Mouse (Mus musculus): ENCODE results near the gene Crygb.

Gene Crygb

GRCm38 (mm10) chr1:65082188-65082587, at the start of gene Crygb:
TSS of gene Crygb (minus strand) at chr1:65082288.
- no peak for DNase-seq (ENCODE audit: low spot score in 2 of 2)

GRCm38 (mm10) chr1:65131671-65132070, 49.6 kb upstream of the Crygb start:
- no peak for DNase-seq (ENCODE audit: low spot score in 2 of 2)

DNA sequence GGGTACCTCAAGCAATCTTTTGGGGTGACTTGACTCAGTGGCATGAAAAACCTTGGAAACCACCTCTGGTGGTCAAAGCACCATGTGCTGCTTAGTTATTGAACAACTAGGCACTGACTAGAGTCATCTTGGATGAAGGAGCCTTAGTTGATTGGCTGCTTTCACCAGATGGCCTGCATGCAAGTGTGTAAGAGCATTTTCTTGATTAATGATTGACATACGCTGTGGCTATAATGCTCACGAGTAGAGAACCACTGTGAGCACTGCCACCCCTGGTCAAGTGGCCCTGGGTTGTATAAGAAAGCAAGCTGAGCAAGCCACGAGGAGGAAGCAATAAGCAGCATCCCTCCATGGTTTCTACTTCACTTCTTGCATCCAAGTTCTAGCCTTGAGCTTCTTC, 48.1 kb upstream of the Crygb start:
- no peak for DNase-seq (ENCODE audit: low spot score in 2 of 2)

DNA sequence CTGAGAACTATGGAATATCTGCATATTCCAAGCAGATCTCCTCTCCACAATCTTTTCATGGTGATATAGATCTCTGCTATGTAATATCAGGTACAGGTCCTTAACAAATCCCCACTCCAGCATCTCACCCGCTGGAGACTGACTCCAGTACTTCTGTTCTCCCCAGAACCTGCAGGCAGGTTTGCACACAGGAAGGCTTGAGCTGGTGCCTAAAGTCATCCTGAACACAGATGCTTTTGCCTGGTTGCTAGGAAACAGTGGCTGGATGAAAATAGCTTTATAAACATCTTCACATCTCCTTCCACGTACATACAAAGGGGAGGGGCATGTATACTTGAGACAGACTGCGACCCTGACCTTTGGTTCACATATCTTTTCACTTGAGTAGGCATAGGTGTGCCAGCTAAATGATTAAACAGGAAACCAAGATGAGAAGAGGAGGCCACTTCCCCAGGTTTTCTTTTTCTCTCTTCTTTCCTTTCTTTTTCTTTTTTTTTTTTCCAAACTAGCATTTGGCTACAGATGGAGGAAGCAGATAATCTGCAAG, 47.6 kb upstream of the Crygb start:
- no peak for DNase-seq (ENCODE audit: low spot score in 2 of 2)

DNA sequence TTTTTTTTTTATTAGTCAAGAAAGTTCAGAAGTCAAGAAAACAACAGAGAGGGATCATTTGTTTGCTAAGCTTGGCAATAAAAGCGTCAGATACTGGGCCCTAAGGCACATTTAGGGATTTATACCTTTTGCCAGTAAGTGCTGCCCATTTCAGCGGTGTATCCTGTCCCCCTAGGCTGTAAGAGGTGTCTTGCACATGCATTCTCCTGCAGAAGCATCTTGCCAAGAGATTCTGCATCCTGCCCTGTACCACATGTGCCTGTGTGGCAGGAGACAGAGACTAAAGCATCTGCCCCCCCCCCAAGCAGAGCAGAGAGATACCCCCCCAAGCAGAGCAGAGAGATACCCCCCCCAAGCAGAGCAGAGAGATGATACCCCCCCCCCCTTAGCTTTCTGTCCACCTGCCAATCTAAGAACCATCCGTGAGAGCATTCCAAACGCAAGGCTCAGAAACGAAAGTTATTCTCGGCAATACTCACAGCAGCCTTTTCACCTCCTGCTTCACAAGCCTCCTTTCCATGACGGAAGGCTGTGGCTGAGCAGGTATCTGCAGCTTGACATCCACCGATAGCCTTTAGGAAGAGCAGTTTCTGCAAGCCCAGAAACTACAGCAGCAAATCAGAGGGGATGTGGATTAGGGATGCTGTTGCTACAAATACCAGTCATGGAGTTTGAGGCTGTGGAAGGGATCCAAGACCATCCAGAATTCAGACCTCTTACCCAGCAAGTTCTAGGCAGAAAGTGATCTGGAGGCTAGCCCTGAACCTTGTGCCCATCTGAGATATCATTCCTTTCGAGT, 40.7 kb upstream of the Crygb start, which contains the start of gene D630023F18Rik:
Gene D630023F18Rik, minus strand, starts transcription at position 641 of the 799 bp plus-strand sequence.
- DNase-seq (ENCODE audit: low spot score in 2 of 2), result no peak

DNA sequence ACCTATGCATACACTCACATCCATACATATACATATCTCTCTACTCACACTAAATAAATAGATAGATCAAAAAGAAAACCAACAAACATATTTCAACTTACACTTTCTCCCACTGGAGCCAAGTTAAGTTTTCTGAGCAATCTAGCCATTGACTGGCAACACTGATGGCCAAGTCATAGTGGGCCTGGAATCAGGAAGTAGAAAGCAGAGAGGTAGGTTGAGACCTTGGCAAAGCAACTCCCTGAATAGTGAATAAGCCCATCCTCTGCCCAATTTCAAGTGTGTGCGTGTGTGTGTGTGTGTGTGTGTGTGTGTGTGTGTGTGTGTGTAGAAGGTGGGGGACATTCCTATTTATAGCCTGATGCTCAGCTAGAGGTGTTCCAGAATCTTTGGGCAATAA, 37.4 kb upstream of the Crygb start, which contains the start of gene Gm28845:
Gene Gm28845, minus strand, starts transcription at position 121 of the 400 bp plus-strand sequence.
- DNase-seq (ENCODE audit: low spot score in 2 of 2), result no peak

GRCm38 (mm10) chr1:65118150-65118913, 36.2 kb upstream of the Crygb start:
- DNase-seq (ENCODE audit: low spot score in 2 of 2), result no peak

GRCm38 (mm10) chr1:65113536-65114172, 31.6 kb upstream of the Crygb start:
- DNase-seq (ENCODE audit: low spot score in 2 of 2), result peak in 1 of 2 experiments; percentile 45

DNA sequence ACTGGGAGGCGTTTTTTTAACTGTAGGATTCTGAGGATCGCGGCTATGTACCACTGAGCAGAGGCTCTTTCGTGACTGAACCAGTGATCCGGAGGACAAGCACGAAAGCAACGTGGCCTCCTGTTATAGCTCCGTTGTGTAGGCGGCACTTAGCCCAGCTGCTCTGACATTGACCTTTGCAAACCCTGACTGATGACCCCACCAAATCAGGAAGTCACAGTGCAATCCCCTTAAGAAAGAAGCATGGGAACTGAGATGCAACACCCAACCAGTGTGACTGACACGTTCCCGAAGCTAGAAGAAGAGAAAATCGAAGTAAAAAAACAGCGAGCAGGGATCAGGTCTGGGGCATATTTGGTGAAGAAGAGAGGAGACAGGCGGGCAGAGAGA, 30.7 kb upstream of the Crygb start:
- peak in 1 of 2 experiments; percentile 14 for DNase-seq (ENCODE audit: low spot score in 2 of 2)

DNA sequence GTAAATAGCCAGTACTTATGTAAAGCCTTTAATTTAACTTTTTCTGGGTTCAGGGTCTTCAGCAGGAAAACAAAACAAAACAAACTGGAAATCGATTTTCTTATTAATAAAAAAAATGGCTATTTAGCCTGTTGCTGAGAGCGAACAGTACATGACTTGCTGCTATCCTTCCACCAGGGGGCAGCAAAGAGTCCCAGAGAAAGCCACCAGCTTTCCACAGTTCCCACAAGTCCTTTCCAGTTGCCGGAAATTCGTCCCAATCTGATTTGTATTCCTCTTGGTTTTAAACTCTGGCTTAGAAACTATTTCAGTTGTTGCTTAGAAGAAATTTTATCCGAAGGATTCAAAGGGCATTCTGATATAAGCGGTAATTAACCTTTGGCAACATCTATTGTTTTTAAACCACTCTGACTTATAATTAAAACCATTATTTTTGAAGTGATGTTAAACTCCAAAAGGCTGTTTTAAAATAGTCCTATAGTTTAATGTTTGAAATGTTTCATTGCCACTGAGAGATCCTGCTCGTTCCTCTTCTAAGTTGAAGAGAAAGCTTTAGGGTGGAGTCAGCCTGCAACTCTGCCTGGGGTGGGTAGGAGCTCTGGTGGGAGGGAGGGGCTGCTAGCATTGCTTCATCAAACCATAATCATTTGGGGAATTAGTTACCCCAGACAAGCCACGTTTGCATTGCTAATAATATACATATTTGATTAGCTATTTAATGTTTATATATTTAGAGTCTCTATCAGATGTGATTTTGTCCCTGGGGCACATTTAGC, 30.1 kb upstream of the Crygb start:
- DNase-seq (ENCODE audit: low spot score in 2 of 2), result peak; percentile 55 to 69

GRCm38 (mm10) chr1:65109756-65110435, 27.8 kb upstream of the Crygb start:
- no peak for DNase-seq (ENCODE audit: low spot score in 2 of 2)

DNA sequence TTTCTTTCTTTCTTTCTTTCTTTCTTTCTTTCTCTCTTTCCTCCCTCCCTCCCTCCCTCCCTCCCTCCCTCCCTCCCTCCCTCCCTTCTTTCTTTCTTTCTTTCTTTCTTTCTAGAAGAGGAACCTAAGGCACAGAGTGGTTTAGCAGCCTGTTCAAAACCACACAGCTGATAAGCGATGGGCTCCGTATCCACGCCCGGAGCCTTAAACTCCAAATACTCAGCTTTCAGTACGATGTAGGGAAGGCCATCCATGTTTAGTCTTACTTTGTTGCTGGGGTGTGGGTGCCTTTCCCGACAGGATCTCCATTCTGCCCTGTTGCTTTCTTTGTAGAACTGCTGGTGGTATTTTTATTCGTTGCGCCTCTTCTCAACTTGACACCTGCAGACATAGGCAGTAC, 27.1 kb upstream of the Crygb start:
- DNase-seq (ENCODE audit: low spot score in 2 of 2), result no peak

- DNase-seq (ENCODE audit: low spot score in 2 of 2), result no peak
Measured at GRCm38 (mm10) chr1:65107654-65108279, 25.7 kb upstream of the Crygb start.

- DNase-seq (ENCODE audit: low spot score in 2 of 2), result no peak
Measured at GRCm38 (mm10) chr1:65103273-65103672, 21.2 kb upstream of the Crygb start, which contains the start of gene Cryga. TSS of gene Cryga (minus strand) at chr1:65103373.

DNA sequence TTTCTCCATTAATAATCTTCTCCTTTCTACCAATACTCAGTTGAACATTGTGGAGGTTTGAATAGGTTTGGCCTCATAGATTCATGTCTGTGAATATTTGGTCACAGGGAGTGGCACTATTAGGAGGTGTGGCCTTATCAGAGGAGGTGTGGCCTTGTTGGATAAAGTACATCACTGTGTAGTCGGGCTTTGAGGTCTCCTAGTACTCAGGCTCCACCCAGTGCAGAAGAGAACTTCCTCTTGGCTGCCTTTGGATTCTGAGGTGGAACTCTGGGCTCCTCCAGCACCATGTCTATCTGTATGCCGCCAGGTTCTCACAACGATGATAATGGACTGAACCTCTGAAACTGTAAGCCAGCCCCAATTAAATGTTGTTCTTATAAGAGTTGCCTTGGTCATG, 14.9 kb upstream of the Crygb start:
- DNase-seq (ENCODE audit: low spot score in 2 of 2), result no peak

- DNase-seq (ENCODE audit: low spot score in 2 of 2), result no peak
Measured at GRCm38 (mm10) chr1:65091566-65091965, 9.5 kb upstream of the Crygb start.

DNA sequence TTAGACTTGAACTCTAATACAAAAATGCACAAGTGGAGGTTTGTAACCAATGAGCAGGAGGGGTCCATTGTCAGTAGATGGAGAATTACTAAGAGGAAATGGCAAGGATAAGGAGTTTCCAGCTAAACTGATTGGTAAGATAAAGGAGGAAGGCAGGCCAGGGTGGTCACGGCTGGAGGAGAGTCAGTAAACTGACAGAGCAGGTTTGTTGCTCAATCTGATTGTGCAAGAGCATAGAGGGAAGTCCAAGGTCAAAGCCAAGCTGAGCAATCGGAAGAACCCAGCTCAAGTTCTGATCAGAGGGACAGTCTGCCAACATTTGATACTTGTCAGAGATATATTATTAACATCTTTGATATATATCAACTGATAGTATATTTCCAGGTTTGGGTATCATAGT, 8.3 kb upstream of the Crygb start:
- DNase-seq (ENCODE audit: low spot score in 2 of 2), result peak; percentile 69 to 72

- no peak for DNase-seq (ENCODE audit: low spot score in 2 of 2)
Measured at GRCm38 (mm10) chr1:65088567-65089356, 6.7 kb upstream of the Crygb start.

- no peak for DNase-seq (ENCODE audit: low spot score in 2 of 2)
Measured at GRCm38 (mm10) chr1:65075607-65076006, 6.5 kb downstream of the Crygb start.
